In the genomic region with DNA sequence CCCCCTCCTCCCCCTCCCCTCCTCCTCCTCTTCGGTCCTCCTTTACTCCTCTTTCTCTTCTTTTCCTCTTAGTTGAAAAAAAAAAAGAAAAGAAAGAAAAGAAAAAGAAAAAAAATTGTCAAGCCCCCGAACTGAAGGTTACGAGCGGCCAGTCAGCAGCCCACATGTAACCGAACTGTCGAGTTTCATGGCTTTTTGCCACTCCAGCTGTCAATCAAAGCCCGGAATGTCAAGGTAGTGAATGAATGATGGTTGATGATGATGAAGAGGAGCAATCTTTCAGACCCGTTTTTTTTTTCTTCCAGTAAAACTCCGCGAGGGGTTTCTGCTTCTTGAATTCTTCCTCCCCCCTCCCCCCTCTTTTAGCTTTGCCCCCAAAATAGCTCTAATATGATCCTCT, we compare ENCODE assay signal across 8 mouse cellular contexts. TPM values are rescaled to one million over a fixed set of nuclear protein-coding genes. Genes with fewer than 3 reads are reported as not detected.
A peak's percentile ranks its signal among the peaks of the same experiment; 100 is the strongest.
DNase-seq lines count a peak whose midpoint lies in the region; ATAC-seq and TF ChIP-seq lines count a peak whose summit lies in the region.

No protein-coding gene starts in this region.

- no peaks in the 10 kb centered on the region for H3K27me3 ChIP-seq in heart, embryonic 15.5 days
- H3K27me3 ChIP-seq in limb, embryonic 15.5 days: peaks cover 52% of the 10 kb centered on the region
- H3K27me3 ChIP-seq in small intestine, adult 2 months (ENCODE audit: control insufficient read depth, insufficient read depth, low read length): peaks cover 66% of the 10 kb centered on the region

- H3K4me3 ChIP-seq in heart, embryonic 15.5 days: peak overlapping the region; percentile 89
- peak overlapping the region; percentile 48 for H3K4me3 ChIP-seq in limb, embryonic 15.5 days
- peak overlapping the region; percentile 69 for H3K4me3 ChIP-seq in small intestine, adult 2 months (ENCODE audit: low read depth, low read length)

- peak overlapping the region; percentile 95 for H3K9ac ChIP-seq in heart, embryonic 15.5 days
- no peak overlapping the region for H3K9ac ChIP-seq in limb, embryonic 15.5 days

- no peak for TF ChIP-seq CTCF in small intestine, adult 2 months (IDR thresholded peaks at IDR 0.05; ENCODE audit: extremely low read depth, insufficient read length, insufficient replicate concordance, low read depth, low read length)

- DNase-seq in adrenal gland, adult (ENCODE audit: inconsistent age in 2 of 2, low spot score in 1 of 2): peak; percentile 83 to 95
- DNase-seq in adrenal gland, adult 18-20 months (ENCODE audit: low spot score in 2 of 2): no peak
- peak; percentile 83 to 85 for DNase-seq in adrenal gland, postnatal 36 days
- no peak for DNase-seq in testis, postnatal 14 days (ENCODE audit: low spot score)

- no peak for ATAC-seq in heart, embryonic 15.5 days (replicated peaks; ENCODE audit: insufficient number of reproducible peaks, insufficient read depth, low FRiP score, low read depth)
- ATAC-seq in limb, embryonic 15.5 days (ENCODE audit: insufficient number of reproducible peaks, low FRiP score, low TSS enrichment, low read depth): no peak
- no peak for ATAC-seq in megakaryocyte progenitor cell, adult 5-6 weeks (replicated peaks; ENCODE audit: poor library complexity)

- peaks cover 22% of the 10 kb centered on the region for H3K4me1 ChIP-seq in heart, embryonic 15.5 days (replicated peaks)
- peaks cover 62% of the 10 kb centered on the region for H3K4me1 ChIP-seq in limb, embryonic 15.5 days
- peaks cover 2% of the 10 kb centered on the region; the same call in 1 of the 2 replicates for H3K4me1 ChIP-seq in small intestine, adult 2 months (ENCODE audit: control insufficient read depth, insufficient read depth, insufficient read length, low read length)

- H3K27ac ChIP-seq in heart, embryonic 15.5 days: peak overlapping the region; percentile 99
- H3K27ac ChIP-seq in limb, embryonic 15.5 days: peak overlapping the region; percentile 76; the same call in 1 of the 2 replicates
- 0 out of 2 replicates have a peak overlapping the region, but pooled peaks have one; percentile 23 for H3K27ac ChIP-seq in small intestine, adult 2 months (ENCODE audit: insufficient read depth, low read depth, low read length)

- WGBS in heart, embryonic 15.5 days: 1% methylated on average over 10 of the region's 10 CpGs
- 1% methylated on average over 10 of the region's 10 CpGs for WGBS in limb, embryonic 15.5 days
- WGBS in small intestine, adult 2 months: 1% methylated on average over 10 of the region's 10 CpGs

- no peaks in the 10 kb centered on the region for H3K9me3 ChIP-seq in heart, embryonic 15.5 days (replicated peaks)
- H3K9me3 ChIP-seq in limb, embryonic 15.5 days: no peaks in the 10 kb centered on the region

- no peaks in the 10 kb centered on the region for H3K36me3 ChIP-seq in heart, embryonic 15.5 days
- H3K36me3 ChIP-seq in limb, embryonic 15.5 days: no peaks in the 10 kb centered on the region
- no peaks in the 10 kb centered on the region for H3K36me3 ChIP-seq in small intestine, adult 2 months (ENCODE audit: control insufficient read depth, insufficient read depth, low read length)

- no peak for TF ChIP-seq POLR2A in small intestine, adult 2 months (IDR thresholded peaks at IDR 0.05; ENCODE audit: low read depth, low read length)

- peak overlapping the region; percentile 81 for H3K4me2 ChIP-seq in heart, embryonic 15.5 days
- peak overlapping the region; percentile 82 for H3K4me2 ChIP-seq in limb, embryonic 15.5 days

RNA-seq across cellular contexts. Expression of a gene that starts 0.6 kb away (rescaled TPM):
- total RNA-seq in adrenal gland, adult 18-20 months (2021): 100 to 1,000 TPM; 216 to 279 TPM
- 100 to 1,000 TPM; 224 to 238 TPM for total RNA-seq in adrenal gland, postnatal 36 days (2021)
- 24.0 and 25.7 TPM in 2 replicates for polyA plus RNA-seq in heart, embryonic 15.5 days (2015; fragmentation: Nextera tagmentation; extraction: Ambion mirVana)
- polyA plus RNA-seq in limb, embryonic 15.5 days (2015; fragmentation: Nextera tagmentation; extraction: Ambion mirVana): 13.7 and 17.1 TPM in 2 replicates
- 3.9 and 11.6 TPM in 2 replicates for polyA plus RNA-seq in small intestine, adult 2 months (2012; rRNA removed)
- total RNA-seq in megakaryocyte progenitor cell, adult 5-6 weeks (2015): not detected in 2 replicates
- not detected in 2 replicates for total RNA-seq in megakaryocyte progenitor cell, adult 5-6 weeks (2017)

Comparison
In these comparisons a context has a peak if more than half of its experiments do, and no peak if none do; other contexts are left out.
1. DNase-seq: peak in adrenal gland, adult (2 of 2) and adrenal gland, postnatal 36 days (2 of 2); none in adrenal gland, adult 18-20 months (0 of 2) and testis, postnatal 14 days (single experiment).
2. H3K27ac ChIP-seq: peak in every context shown above with its lines; median percentile 99 in heart, embryonic 15.5 days; 76 in limb, embryonic 15.5 days; 23 in small intestine, adult 2 months.
3. RNA of a gene that starts 0.6 kb away (total RNA-seq): 216 to 279 TPM in adrenal gland, adult 18-20 months and 224 to 238 TPM in adrenal gland, postnatal 36 days; not detected in megakaryocyte progenitor cell, adult 5-6 weeks; every median in the first group is over 100 times any median in the second.
4. Peak in every context shown above with its lines, with median percentiles within 50 percentile points of each other: H3K4me3 ChIP-seq.